In genomic region chr10:54072336-54072735, GRCm38 (mm10) we compare ENCODE assay signal across 8 mouse cellular contexts. TPM values are rescaled to one million over a fixed set of nuclear protein-coding genes. Genes with fewer than 3 reads are reported as not detected.
DNase-seq lines count a peak whose midpoint lies in the region; ATAC-seq and TF ChIP-seq lines count a peak whose summit lies in the region.
"Had no signal": no experiment of that assay in that cellular context is flagged by ENCODE, and none has a peak within 500 bp of the region (broad histone marks: within the 10 kb centered on the region; RNA-seq: fewer than 3 reads in every experiment).

No protein-coding gene starts in this region.

- peak overlapping the region; percentile 82 for H3K4me3 ChIP-seq in hindbrain, embryonic 13.5 days
- no peak overlapping the region for H3K4me3 ChIP-seq in hindbrain, embryonic 11.5 days (ENCODE audit: low read depth, low read length)
- H3K4me3 ChIP-seq in CH12.LX (replicated peaks in 1 of 3; ENCODE audit: low read depth in 2 of 3, low read length in 2 of 3, poor library complexity in 1 of 3): peak overlapping the region; percentile 70 to 93 (median 80)
- H3K4me3 ChIP-seq in cortical plate, adult 2 months (ENCODE audit: insufficient read depth, low read length): peak overlapping the region; percentile 65; the same call in 1 of the 2 replicates
- peak overlapping the region; percentile 78 for H3K4me3 ChIP-seq in liver, embryonic 16.5 days (ENCODE audit: low read depth, low read length)

- H3K9me3 ChIP-seq in hindbrain, embryonic 13.5 days: no peaks in the 10 kb centered on the region
- no peaks in the 10 kb centered on the region for H3K9me3 ChIP-seq in hindbrain, embryonic 11.5 days (ENCODE audit: control insufficient read depth, low read length)
- no peaks in the 10 kb centered on the region for H3K9me3 ChIP-seq in CH12.LX (replicated peaks; ENCODE audit: low read length)
- H3K9me3 ChIP-seq in liver, embryonic 16.5 days (replicated peaks; ENCODE audit: control insufficient read depth, low read length): no peaks in the 10 kb centered on the region

- dilution Hi-C loops in CH12.LX (cut with MboI; ENCODE audit: extremely low pct_ligation_motif_present, extremely low pct_unique_long_range_greater_than_20kb, low sequenced_read_pairs): no loop called here

- no peak overlapping the region for H3K9ac ChIP-seq in hindbrain, embryonic 13.5 days
- no peak overlapping the region for H3K9ac ChIP-seq in hindbrain, embryonic 11.5 days (ENCODE audit: low read depth, low read length)
- H3K9ac ChIP-seq in CH12.LX (ENCODE audit: insufficient read depth, low read depth): peak overlapping the region; percentile 88
- H3K9ac ChIP-seq in liver, embryonic 16.5 days (ENCODE audit: low read depth, low read length): peak overlapping the region; percentile 98; the same call in 1 of the 2 replicates

- H3K36me3 ChIP-seq in hindbrain, embryonic 13.5 days: no peaks in the 10 kb centered on the region
- no peaks in the 10 kb centered on the region for H3K36me3 ChIP-seq in hindbrain, embryonic 11.5 days (ENCODE audit: control insufficient read depth, insufficient read depth, low read length)
- peaks cover 23 to 36% of the 10 kb centered on the region in 2 experiments for H3K36me3 ChIP-seq in CH12.LX (replicated peaks in 1 of 2; ENCODE audit: control insufficient read depth in 1 of 2, insufficient read depth in 1 of 2, low read length in 1 of 2)
- H3K36me3 ChIP-seq in liver, embryonic 16.5 days (ENCODE audit: control insufficient read depth, insufficient read depth): no peaks in the 10 kb centered on the region; the same call in none of the 2 replicates

- TF ChIP-seq EP300 in CH12.LX (IDR thresholded peaks at IDR 0.05; ENCODE audit: low read length): no peak

- no peak for TF ChIP-seq CTCF in CH12.LX (conservative IDR thresholded peaks at IDR 0.05 in 1 of 2, IDR thresholded peaks at IDR 0.05 in 1 of 2; ENCODE audit: low read depth in 2 of 2, low read length in 2 of 2)
- TF ChIP-seq CTCF in cortical plate, adult 2 months (IDR thresholded peaks at IDR 0.05; ENCODE audit: extremely low read depth, insufficient read depth, low read length): no peak

- no peak overlapping the region for H3K27ac ChIP-seq in hindbrain, embryonic 13.5 days
- H3K27ac ChIP-seq in hindbrain, embryonic 11.5 days (ENCODE audit: low read depth, low read length): no peak overlapping the region
- peak overlapping the region; percentile 55 for H3K27ac ChIP-seq in CH12.LX (ENCODE audit: insufficient read depth, low read depth)
- no peak overlapping the region for H3K27ac ChIP-seq in cortical plate, adult 2 months (ENCODE audit: insufficient read depth, low read length)
- H3K27ac ChIP-seq in liver, embryonic 16.5 days (ENCODE audit: low read length): peak overlapping the region; percentile 88; the same call in 1 of the 2 replicates

- peaks cover 81% of the 10 kb centered on the region for H3K79me2 ChIP-seq in CH12.LX (replicated peaks; ENCODE audit: control insufficient read depth, extremely low read depth, insufficient read depth, poor library complexity, severe bottlenecking)

- H3K4me2 ChIP-seq in hindbrain, embryonic 13.5 days: peak overlapping the region; percentile 100
- no peak overlapping the region for H3K4me2 ChIP-seq in hindbrain, embryonic 11.5 days (replicated peaks; ENCODE audit: low read depth, low read length)
- peak overlapping the region; percentile 94; the same call in 1 of the 2 replicates for H3K4me2 ChIP-seq in CH12.LX (ENCODE audit: insufficient read depth, low read depth, poor library complexity, severe bottlenecking)
- H3K4me2 ChIP-seq in liver, embryonic 16.5 days (ENCODE audit: low read depth, low read length): peak overlapping the region; percentile 90

- 88% methylated on average over 2 of the region's 2 CpGs for WGBS in hindbrain, embryonic 13.5 days
- WGBS in hindbrain, embryonic 11.5 days: 93% methylated on average over 2 of the region's 2 CpGs
- 82% methylated on average over 2 of the region's 2 CpGs for WGBS in liver, embryonic 16.5 days (ENCODE audit: insufficient replicate concordance)

- in situ Hi-C loops in CH12.LX (cut with MboI; ENCODE audit: low pct_ligation_motif_present, low pct_unique_long_range_greater_than_20kb, low sequenced_read_pairs): loop anchor here (5.0 kb wide), 1 partner anchor 200 kb away; no protein-coding TSS in a partner anchor

- TF ChIP-seq RAD21 in CH12.LX (IDR thresholded peaks at IDR 0.05; ENCODE audit: low read depth, low read length): no peak

- H3K27me3 ChIP-seq in hindbrain, embryonic 13.5 days: peaks cover 24% of the 10 kb centered on the region
- H3K27me3 ChIP-seq in hindbrain, embryonic 11.5 days (ENCODE audit: control insufficient read depth, insufficient read depth, low read length): peaks cover 3% of the 10 kb centered on the region; the same call in 1 of the 2 replicates
- H3K27me3 ChIP-seq in CH12.LX (replicated peaks): no peaks in the 10 kb centered on the region
- H3K27me3 ChIP-seq in liver, embryonic 16.5 days (ENCODE audit: control insufficient read depth, insufficient read depth, low read depth, low read length): no peaks in the 10 kb centered on the region

- TF ChIP-seq POLR2A in CH12.LX (IDR thresholded peaks at IDR 0.05; ENCODE audit: low read depth, low read length): no peak
- TF ChIP-seq POLR2A in cortical plate, adult 2 months (IDR thresholded peaks at IDR 0.05; ENCODE audit: extremely low read depth, insufficient read depth, low read length): no peak

- peaks cover 28% of the 10 kb centered on the region for H3K4me1 ChIP-seq in hindbrain, embryonic 13.5 days (replicated peaks)
- H3K4me1 ChIP-seq in hindbrain, embryonic 11.5 days (replicated peaks; ENCODE audit: control insufficient read depth, insufficient read depth, low read length): 0 out of 2 replicates have a peak, but pooled peaks cover 2% of the 10 kb centered on the region
- peaks cover 0 to 18% of the 10 kb centered on the region in 2 experiments; a peak in 2 of 4 replicates for H3K4me1 ChIP-seq in CH12.LX (ENCODE audit: control insufficient read depth in 1 of 2, insufficient read depth in 2 of 2)
- H3K4me1 ChIP-seq in cortical plate, adult 2 months (ENCODE audit: control insufficient read depth, insufficient read depth, low read length): peaks cover 2% of the 10 kb centered on the region; the same call in 1 of the 2 replicates
- peaks cover 29% of the 10 kb centered on the region for H3K4me1 ChIP-seq in liver, embryonic 16.5 days (ENCODE audit: control insufficient read depth, low read depth, low read length)

- no peak for DNase-seq in hindbrain, embryonic 11.5 days (ENCODE audit: low spot score)
- no peak for DNase-seq in CH12.LX (ENCODE audit: extremely low read depth)
- no peak for DNase-seq in embryo, embryonic 11 days
- DNase-seq in lung, postnatal 36 days: no peak
- DNase-seq: thymus, postnatal 36 days had no signal

- ATAC-seq in hindbrain, embryonic 13.5 days (ENCODE audit: low FRiP score): no peak
- no peak for ATAC-seq in hindbrain, embryonic 11.5 days (ENCODE audit: low FRiP score)
- no peak for ATAC-seq in liver, embryonic 16.5 days (ENCODE audit: low read depth)

TF ChIP-seq in CH12.LX, 34 proteins besides CTCF, POLR2A, EP300 and RAD21:
- TF ChIP-seq USF2 (conservative IDR thresholded peaks at IDR 0.05; ENCODE audit: low read depth, low read length): no peak
- no peak for TF ChIP-seq MAFK (IDR thresholded peaks at IDR 0.05; ENCODE audit: insufficient replicate concordance, low read length)
- TF ChIP-seq E2F4 (IDR thresholded peaks at IDR 0.05; ENCODE audit: insufficient replicate concordance, low read depth, low read length): no peak
- no peak for TF ChIP-seq POLR2AphosphoS2 (IDR thresholded peaks at IDR 0.05; ENCODE audit: low read depth, low read length)
- peak; percentile 51; the same call in 1 of the 2 replicates for TF ChIP-seq MXI1 (IDR thresholded peaks at IDR 0.05; ENCODE audit: low read depth, low read length)
- no peak for TF ChIP-seq NRF1 (IDR thresholded peaks at IDR 0.05; ENCODE audit: low read depth, low read length)
- TF ChIP-seq PAX5 (IDR thresholded peaks at IDR 0.05; ENCODE audit: low read length): no peak
- no peak for TF ChIP-seq MEF2A (IDR thresholded peaks at IDR 0.05; ENCODE audit: borderline replicate concordance, low read depth, low read length)
- no peak for TF ChIP-seq HCFC1 (IDR thresholded peaks at IDR 0.05; ENCODE audit: low read depth, low read length)

RNA-seq across cellular contexts. Expression of gene Man1a, which starts 4.1 kb away (rescaled TPM):
- polyA plus RNA-seq in hindbrain, embryonic 13.5 days (2015; fragmentation: Nextera tagmentation; extraction: Ambion mirVana): 3.4 and 3.5 TPM in 2 replicates
- polyA plus RNA-seq in hindbrain, embryonic 11.5 days (2014; fragmentation: Nextera tagmentation; extraction: Ambion mirVana): 3.0 and 3.3 TPM in 2 replicates
- total RNA-seq in CH12.LX (2012; rRNA removed) (187 and 191 TPM in 2 replicates), CH12.LX (2014; rRNA removed) (211 and 215 TPM in 2 replicates)
- 104 and 112 TPM in 2 replicates for polyA plus RNA-seq in CH12.LX (2012; ENCODE audit: insufficient read length, low read depth)
- 14.5 and 14.6 TPM in 2 replicates for polyA plus RNA-seq in cortical plate, adult 2 months (2012; rRNA removed)
- polyA plus RNA-seq in liver, embryonic 16.5 days (2015; fragmentation: Nextera tagmentation; extraction: Ambion mirVana): 12.5 and 14.2 TPM in 2 replicates

Comparison
In these comparisons a context has a peak if more than half of its experiments do, and no peak if none do; other contexts are left out.
1. H3K27ac ChIP-seq: peak in CH12.LX (single experiment) and liver, embryonic 16.5 days (single experiment); none in hindbrain, embryonic 13.5 days (single experiment), hindbrain, embryonic 11.5 days (single experiment) and cortical plate, adult 2 months (single experiment).
2. H3K9ac ChIP-seq: peak in CH12.LX (single experiment) and liver, embryonic 16.5 days (single experiment); none in hindbrain, embryonic 13.5 days (single experiment) and hindbrain, embryonic 11.5 days (single experiment).